Mouse (Mus musculus) thymus, postnatal 0 days (tissue): Measurements from ENCODE around the gene Mycbpap. TPM values are rescaled to one million over a fixed set of nuclear protein-coding genes. Genes with fewer than 3 reads are reported as not detected.

Experiments used
- polyA plus RNA-seq: library from polyadenylated mRNA; unstranded; fragments of >200 nt; fragmentation: Nextera tagmentation; extraction: Ambion mirVana; gene quantifications from 2 replicates; pipeline ENCODE4 v1.2.1, GENCODE M21; 2015

Gene Mycbpap
- polyA plus RNA-seq, 1 experiment from 2014 or later = 0.14 TPM

Other genes with a start within 250 kb of the Mycbpap start
- not detected in 2 replicates for gene Gm21885, start 239.9 kb downstream of the Mycbpap start, polyA plus RNA-seq
- gene Luc7l3, start 199.8 kb downstream of the Mycbpap start, polyA plus RNA-seq = 124 and 132 TPM in 2 replicates
- 16.2 and 20.0 TPM in 2 replicates for gene Ankrd40, start 193.7 kb downstream of the Mycbpap start, polyA plus RNA-seq
- 2.6 and 2.8 TPM in 2 replicates for gene Abcc3, start 128.7 kb downstream of the Mycbpap start, polyA plus RNA-seq
- gene Cacna1g, start 47.5 kb downstream of the Mycbpap start, polyA plus RNA-seq = 0.21 and 0.23 TPM in 2 replicates
- 0.09 TPM in 1 of 2 replicates, not detected in the other for gene Spata20, start 35.6 kb downstream of the Mycbpap start, polyA plus RNA-seq
- gene Epn3, start 21.8 kb downstream of the Mycbpap start, polyA plus RNA-seq = 0.78 and 0.91 TPM in 2 replicates
- gene Rsad1, start 27.5 kb upstream of the Mycbpap start, polyA plus RNA-seq = 2.4 and 3.2 TPM in 2 replicates
- gene Chad, start 43.3 kb upstream of the Mycbpap start, polyA plus RNA-seq = 0.94 and 1.3 TPM in 2 replicates
- 2.7 and 3.0 TPM in 2 replicates for gene Acsf2, start 80.1 kb upstream of the Mycbpap start, polyA plus RNA-seq
- gene Lrrc59, start 108.0 kb upstream of the Mycbpap start, polyA plus RNA-seq = 114 and 118 TPM in 2 replicates
- gene Mrpl27, start 132.0 kb upstream of the Mycbpap start, polyA plus RNA-seq = 109 and 134 TPM in 2 replicates
- 16.2 and 16.8 TPM in 2 replicates for gene Eme1, start 132.2 kb upstream of the Mycbpap start, polyA plus RNA-seq
- 13.0 and 15.4 TPM in 2 replicates for gene Xylt2, start 155.8 kb upstream of the Mycbpap start, polyA plus RNA-seq
- 0.08 and 0.13 TPM in 2 replicates for gene Gm11541, start 182.8 kb upstream of the Mycbpap start, polyA plus RNA-seq
- 0.12 TPM in 1 of 2 replicates, not detected in the other for gene Cdc34b, start 220.0 kb upstream of the Mycbpap start, polyA plus RNA-seq